Mouse (Mus musculus) urinary bladder, postnatal 25 days (tissue): Measurements from ENCODE around the gene Proser1.

Source experiments
- DNase-seq: peaks from one replicate; pipeline ENCODE4 v3.0.0; 2022; ENCODE audit warnings: low spot score

Proser1 gene

GRCm38 (mm10) chr3:53463046-53463764, at the start of gene Proser1, which contains the start of gene Nhlrc3:
Gene Proser1 (plus strand): TSS chr3:53463666.
Gene Nhlrc3 (minus strand): TSS chr3:53463332.
- peak; percentile 92 for DNase-seq

GRCm38 (mm10) chr3:53413959-53414358, 49.5 kb upstream of the Proser1 start:
- DNase-seq: no peak

DNA sequence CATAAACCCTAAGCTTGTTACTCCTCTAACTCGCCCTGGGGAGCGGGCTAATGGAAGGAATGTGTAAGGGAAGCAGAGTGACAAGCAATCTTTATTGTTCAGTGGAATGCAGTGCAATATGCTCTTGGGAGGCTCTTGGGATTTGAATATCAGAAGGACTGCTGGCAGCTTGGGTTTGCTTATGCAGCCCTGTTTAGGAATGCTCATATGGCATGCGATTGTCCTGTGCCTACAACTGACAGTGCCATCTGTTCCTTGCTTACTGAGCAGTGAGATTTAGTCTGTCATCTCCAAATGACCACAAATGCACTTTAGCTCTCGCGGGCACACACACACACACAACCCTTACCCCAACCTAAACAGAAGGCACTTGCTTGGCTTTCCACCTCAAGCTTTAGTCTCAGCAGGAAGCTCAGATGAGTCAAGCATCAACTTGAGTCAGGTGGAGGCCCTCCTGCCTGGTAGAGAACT, 47.4 kb upstream of the Proser1 start:
- no peak for DNase-seq

DNA sequence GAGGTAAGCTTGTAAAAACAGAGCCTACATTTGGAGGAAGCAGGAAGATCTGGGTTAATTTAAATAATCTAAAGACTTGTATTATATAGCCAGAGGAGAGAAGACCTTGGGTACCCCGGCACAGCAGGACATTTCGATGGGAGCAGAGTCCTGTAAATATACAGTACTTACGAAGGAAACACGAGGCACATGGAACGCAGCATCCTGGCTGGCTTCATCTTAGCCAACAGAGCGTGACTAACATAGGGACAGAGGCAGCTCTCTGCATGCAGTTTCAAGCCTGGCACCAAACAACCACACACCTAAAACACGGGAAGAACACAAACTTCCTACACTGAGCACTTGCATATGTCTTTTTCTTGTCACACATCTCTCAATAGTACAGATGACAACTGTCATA, 45.8 kb upstream of the Proser1 start:
- DNase-seq: no peak

- no peak for DNase-seq
Observed at GRCm38 (mm10) chr3:53421656-53422055, 41.8 kb upstream of the Proser1 start.

DNA sequence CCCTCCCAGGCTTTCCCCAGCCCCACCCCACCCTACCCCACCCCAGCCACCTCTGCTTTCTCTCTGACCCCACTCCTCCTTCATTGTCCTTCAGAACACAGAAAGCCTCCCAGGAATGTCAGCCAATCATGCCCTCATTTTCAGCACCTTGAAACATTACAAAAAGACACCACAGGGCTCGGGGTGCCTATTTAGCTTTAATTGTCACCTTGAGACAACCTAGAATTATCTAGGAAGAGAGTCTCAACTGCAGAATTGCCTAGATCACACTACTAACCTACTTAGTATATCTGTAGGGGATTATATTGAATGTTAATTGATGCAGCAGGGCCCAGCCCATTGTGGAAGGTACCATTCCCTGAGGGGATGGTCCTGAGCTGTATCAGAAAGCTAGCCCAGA, 40.8 kb upstream of the Proser1 start:
- DNase-seq: no peak

- DNase-seq: no peak
Observed at GRCm38 (mm10) chr3:53423576-53423975, 39.9 kb upstream of the Proser1 start.

GRCm38 (mm10) chr3:53434610-53435009, 28.9 kb upstream of the Proser1 start:
- DNase-seq: no peak

GRCm38 (mm10) chr3:53436550-53436949, 26.9 kb upstream of the Proser1 start:
- no peak for DNase-seq

DNA sequence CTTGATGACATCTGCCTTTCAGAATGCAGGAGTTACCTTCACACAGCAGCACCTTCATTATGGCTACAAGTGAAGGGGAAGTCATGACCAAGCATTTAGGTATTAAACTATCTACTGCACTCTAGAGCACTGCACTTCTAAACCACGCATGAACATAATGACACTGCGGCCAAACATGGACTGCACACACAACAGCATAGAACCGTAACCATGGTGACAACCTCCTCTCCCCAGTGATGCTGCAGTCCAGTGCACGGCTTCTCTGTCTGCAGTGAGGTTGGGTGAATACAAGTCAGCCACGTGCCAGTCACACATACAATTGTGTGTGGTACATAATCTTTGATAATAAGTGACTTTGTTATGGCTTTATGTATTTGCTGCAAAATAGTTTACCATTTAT, 17.9 kb upstream of the Proser1 start:
- peak; percentile 0 for DNase-seq

DNA sequence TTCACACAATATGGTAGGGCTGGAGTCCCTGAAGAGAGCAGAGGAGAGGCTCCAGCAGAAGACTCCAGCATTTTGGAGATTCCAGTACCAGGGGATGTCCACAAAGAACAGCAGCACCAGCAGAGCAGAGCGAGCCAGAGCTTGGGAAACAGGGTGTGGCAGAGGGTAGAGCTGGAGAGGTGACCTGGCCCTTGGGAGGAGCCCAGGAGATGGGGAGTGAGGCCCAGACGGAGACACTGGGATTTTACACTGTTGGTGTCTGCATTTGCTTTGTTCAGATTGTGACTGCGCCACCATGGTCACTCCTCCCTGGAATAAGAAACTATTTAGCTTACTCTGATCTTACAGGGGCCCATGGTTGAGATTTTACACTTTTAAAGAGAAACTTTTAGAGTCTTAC, 16.7 kb upstream of the Proser1 start:
- DNase-seq: peak; percentile 1

DNA sequence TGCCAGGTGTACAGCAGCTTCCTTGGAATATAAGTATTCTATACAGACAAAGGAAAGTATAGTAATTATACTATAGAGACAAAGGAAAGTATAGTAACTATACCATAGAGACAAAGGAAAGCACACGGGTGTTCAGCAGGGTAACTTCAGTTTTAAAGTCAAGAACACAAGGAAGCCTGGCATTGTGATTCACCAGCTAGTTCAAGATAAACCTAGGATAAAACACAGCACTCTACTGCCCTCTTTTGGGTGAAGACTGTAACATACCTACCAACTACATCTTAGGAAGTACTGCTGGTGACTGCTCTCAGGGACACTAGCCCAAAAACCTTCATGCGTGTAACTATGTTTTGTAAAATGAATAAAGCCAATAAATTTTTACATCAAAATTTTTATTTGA, 15.3 kb upstream of the Proser1 start:
- peak; percentile 12 for DNase-seq

DNA sequence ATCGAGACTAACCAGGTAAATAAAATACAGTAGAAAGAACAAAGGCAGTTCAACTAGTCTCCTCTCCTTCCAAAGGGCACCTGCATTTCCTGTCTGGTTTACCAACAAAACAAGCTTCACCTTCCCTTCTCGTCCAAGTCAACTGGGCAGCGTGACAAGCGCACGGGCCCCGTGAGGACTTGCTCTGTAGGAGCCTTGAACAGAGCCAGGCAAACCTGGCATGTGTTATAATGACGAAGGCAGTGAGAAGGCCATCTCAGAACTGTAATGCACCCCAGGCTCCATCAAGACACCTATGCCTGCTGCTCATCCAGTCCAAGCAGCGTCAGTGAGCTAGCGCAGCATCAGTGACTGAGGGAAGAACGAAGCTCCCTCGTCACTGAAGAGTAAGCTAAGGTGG, 12.8 kb upstream of the Proser1 start:
- peak; percentile 1 for DNase-seq

GRCm38 (mm10) chr3:53452351-53452750, 11.1 kb upstream of the Proser1 start:
- DNase-seq: peak; percentile 38

DNA sequence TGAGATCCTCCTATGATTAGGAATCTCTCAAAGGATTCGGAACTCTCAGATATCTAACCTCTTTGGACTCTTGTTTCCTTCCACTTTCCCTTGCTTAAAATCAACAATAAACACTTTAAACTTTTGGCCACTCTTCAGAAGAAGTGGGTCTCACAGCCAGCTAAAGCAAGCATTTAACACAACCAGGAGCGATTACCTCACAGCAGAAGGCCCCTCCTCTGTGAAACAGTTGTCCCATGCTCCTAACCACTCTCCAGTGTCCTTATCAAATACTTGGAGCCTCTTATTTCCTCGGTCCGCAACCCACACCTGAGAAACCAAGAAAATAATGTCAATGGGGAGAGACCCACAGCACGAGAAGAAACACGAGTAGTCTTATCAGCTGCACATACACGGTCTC, 10.1 kb upstream of the Proser1 start:
- no peak for DNase-seq

DNA sequence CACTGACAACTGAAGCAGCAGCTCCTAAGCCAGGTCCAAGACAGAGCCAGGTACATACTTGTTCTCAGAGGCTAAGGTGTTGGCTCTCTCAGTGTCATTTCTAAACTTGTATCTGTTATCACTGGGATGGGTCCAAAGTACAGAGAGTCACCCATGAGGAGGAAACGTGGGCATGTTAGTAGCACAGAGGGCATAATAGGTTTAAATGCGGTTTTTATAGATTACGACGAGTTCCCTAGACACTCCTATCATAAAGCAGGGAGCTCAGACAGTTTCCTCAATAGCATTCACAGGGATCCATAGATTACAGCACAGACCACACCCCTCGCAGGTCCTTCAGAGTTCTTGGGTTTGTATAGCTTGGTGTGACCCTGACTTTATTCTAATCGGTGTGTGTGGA, 9.5 kb upstream of the Proser1 start:
- DNase-seq: no peak

DNA sequence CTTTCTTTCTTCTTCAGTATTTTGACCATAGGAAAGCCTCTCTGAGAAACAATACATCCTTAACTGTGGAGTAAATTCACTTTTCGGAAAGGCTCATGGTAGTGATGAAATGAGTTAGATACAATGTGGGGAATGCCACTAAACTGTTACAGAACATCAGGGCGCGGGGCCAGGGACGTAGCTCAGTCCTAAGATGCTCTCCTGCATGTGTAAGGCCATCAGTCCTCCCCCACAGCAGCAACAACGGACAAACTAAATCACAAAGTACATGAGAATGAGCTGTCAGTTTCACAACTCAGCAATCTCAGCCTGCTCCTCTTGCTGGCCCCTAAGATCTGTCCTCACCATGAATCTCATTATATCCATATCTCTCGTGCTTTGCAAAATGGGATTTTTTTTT, 8.9 kb upstream of the Proser1 start:
- DNase-seq: no peak

DNA sequence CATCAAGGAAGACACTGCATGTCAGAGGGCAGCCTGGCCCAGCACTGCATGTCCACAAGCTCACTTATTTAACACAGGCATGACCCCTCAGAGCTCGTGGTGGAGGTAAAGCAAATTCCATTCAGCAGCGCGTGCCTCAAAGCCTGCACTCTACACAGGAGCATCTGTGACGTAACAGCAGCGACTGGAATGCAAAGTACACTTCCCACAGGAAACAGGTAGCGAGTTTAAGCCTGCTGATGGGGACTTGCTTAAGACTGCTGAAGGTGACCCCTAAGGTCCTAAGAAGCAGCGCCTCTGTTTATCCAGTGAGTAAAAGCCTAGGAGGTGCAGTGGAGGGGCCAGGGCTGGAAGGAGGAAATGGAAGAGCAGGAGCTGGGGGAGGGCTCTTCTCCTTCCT, 8.5 kb upstream of the Proser1 start:
- DNase-seq: no peak

GRCm38 (mm10) chr3:53457750-53458149, 5.7 kb upstream of the Proser1 start:
- no peak for DNase-seq

GRCm38 (mm10) chr3:53460106-53460505, 3.4 kb upstream of the Proser1 start:
- no peak for DNase-seq

- no peak for DNase-seq
Observed at GRCm38 (mm10) chr3:53462701-53463045, 793 bp upstream of the Proser1 start.

DNA sequence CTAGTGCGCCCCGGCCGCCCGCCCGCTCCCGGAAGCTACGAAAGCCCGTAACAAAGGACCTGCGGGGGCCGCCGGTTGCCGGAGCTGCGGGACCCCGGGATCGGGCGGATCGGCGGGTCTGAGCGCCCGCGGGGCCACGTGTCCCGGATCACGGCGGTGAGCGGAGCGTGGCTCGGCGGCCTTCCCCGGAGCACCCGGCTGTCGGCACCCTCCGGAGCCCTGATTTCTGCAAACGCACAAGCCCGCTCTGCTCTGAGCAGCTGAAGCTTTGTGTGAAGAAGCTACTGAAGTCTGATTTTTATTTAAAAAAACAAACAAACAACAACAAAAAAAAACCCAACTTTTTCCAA, 274 bp downstream of the Proser1 start:
- no peak for DNase-seq

DNA sequence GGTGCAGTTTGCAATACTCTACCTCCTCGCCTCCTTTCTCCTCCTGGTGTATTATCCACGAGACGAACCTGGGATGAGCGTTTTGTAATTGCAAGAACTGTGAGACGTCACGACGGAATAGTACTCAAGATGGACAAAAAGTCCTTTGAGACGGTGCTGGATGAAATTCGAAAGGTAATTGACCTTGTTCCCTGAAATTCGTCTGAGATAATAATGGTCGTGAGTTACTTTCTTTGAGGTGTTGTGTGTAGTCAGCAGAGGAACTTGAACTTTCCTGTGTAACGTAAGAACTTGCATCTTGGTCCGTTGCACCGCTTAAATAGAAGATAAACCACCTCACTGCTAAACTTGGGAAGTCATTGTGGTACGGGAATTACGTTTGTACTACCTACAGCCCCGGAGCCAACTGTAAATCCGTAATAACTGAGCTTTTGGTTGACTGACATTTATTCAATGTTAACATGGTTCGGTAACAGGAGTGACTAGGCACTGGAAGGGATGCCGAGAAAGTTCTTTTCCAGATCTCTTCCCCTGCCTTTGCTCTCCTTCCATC, 756 bp downstream of the Proser1 start:
- no peak for DNase-seq

- DNase-seq: no peak
Observed at GRCm38 (mm10) chr3:53465330-53465729, 1.9 kb downstream of the Proser1 start.
